Mouse (Mus musculus): Measurements from ENCODE around the gene B230118H07Rik. TPM values are rescaled to one million over a fixed set of nuclear protein-coding genes. Genes with fewer than 3 reads are reported as not detected.

B230118H07Rik gene
- total RNA-seq, 1 experiment: 20.2 TPM

DNA sequence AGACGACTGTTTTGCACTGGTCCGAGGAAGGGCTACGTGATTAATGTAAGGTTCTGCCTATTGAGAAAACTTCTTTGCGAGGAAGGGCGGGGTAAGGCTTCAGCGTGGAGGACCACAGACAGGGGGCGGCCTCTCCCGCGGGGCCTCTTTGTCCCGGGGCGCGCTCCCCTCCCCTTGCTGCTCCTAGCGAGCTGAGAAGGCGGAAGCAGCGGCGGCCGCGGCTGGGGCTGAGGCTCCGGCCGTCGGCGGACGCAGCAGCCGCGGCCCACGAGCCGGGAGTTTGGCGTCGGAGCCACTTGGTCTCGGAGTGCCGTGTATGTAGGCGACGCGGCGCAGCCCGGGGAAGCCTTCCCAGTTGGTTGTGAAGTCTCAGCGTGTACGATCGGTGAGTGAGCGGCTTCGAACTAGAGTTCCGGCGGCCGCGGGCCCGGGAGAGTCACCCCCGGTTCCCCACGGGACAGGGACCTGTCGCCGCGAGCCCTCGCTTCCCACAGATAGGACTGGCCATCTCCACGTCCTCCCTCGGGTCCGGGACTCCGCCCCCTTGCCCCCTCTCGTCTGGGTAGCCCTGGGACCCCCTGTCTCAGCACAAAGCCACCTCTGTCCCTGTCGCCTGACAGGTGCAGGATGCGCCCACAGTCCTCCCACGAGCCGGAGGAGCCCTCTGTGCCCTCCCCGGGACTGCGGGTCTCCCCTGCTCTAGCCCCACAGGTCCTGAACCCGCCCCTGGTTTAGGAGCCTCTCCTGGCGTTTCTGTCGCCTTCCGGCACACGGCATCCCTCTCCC, 29.1 kb upstream of the B230118H07Rik start, which contains the start of gene Traf6:
Gene Traf6 (plus strand): TSS at position 194 of the 786 bp plus-strand sequence.
- in situ Hi-C loops (cut with MboI; ENCODE audit: low sequenced_read_pairs in 2 of 2, unreplicated experiment in 2 of 2): no loop called here
- peak; percentile 60 for DNase-seq (ENCODE audit: low read depth, low spot score)

DNA sequence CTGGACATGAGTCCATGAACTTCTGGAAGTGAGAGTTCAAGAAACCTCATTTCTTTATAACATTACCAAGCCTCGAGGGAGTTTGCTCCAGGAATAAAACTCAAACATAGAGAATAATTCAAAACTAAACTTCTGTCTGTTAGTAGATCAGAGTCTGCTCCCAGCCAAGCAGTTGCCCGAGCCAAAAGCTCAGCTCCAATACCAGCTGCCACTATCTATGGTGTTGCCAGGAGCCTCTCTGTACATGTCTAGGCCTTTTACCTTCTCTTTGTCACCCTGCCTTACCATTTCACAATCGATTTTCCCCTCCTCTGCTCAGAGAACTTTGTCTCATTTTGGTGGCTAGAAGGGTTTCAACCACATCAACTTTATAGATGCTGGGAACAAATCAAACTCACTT, 24.2 kb upstream of the B230118H07Rik start:
- no peak for TF ChIP-seq ZNF384 (IDR thresholded peaks at IDR 0.05; ENCODE audit: low read depth, low read length)
- no peak for TF ChIP-seq HCFC1 (IDR thresholded peaks at IDR 0.05; ENCODE audit: borderline replicate concordance, insufficient read depth, low read length)
- TF ChIP-seq ZC3H11A (IDR thresholded peaks at IDR 0.05; ENCODE audit: borderline replicate concordance, low read depth, low read length): no peak
- TF ChIP-seq MAFK (IDR thresholded peaks at IDR 0.05; ENCODE audit: insufficient read depth, low read depth, low read length): no peak
- TF ChIP-seq CHD2 (IDR thresholded peaks at IDR 0.05; ENCODE audit: low read depth, low read length): no peak
- DNase-seq (ENCODE audit: low read depth, low spot score): no peak
- H3K4me3 ChIP-seq (ENCODE audit: insufficient read depth in 1 of 2, low read depth in 1 of 2, low read length in 2 of 2, poor library complexity in 1 of 2, severe bottlenecking in 1 of 2): no peak overlapping the region
- no peaks in the 10 kb centered on the region for H3K36me3 ChIP-seq (ENCODE audit: control insufficient read depth, insufficient read depth, low read length, poor library complexity, severe bottlenecking)
- no peak overlapping the region for H3K9ac ChIP-seq (ENCODE audit: insufficient read depth, low read depth, low read length, poor library complexity, severe bottlenecking)
- in situ Hi-C loops (cut with MboI; ENCODE audit: low sequenced_read_pairs in 2 of 2, unreplicated experiment in 2 of 2): no loop called here
- H3K4me1 ChIP-seq (ENCODE audit: control insufficient read depth in 2 of 2, insufficient read depth in 2 of 2, low read length in 2 of 2, poor library complexity in 1 of 2): no peaks in the 10 kb centered on the region; a peak in 1 of 4 replicates
- no peak overlapping the region for H3K27ac ChIP-seq (ENCODE audit: insufficient read depth, low read depth, low read length, poor library complexity, severe bottlenecking)
- H3K9me3 ChIP-seq (ENCODE audit: control insufficient read depth, insufficient read depth, low read depth, low read length): no peaks in the 10 kb centered on the region

More for the DNA sequence above, 29.1 kb upstream of the B230118H07Rik start, which contains the start of gene Traf6:
- peak within 1 kb of the TSS; percentile 93 to 95 for H3K4me3 ChIP-seq (ENCODE audit: insufficient read depth in 1 of 2, low read depth in 1 of 2, low read length in 2 of 2, poor library complexity in 1 of 2, severe bottlenecking in 1 of 2)
- H3K27ac ChIP-seq (ENCODE audit: insufficient read depth, low read depth, low read length, poor library complexity, severe bottlenecking): no peak within 1 kb of the TSS
- no peaks in the 10 kb centered on the region for H3K4me1 ChIP-seq (ENCODE audit: control insufficient read depth in 2 of 2, insufficient read depth in 2 of 2, low read length in 2 of 2, poor library complexity in 1 of 2)
- TF ChIP-seq CHD2 (IDR thresholded peaks at IDR 0.05; ENCODE audit: low read depth, low read length) (no peak), ZC3H11A (IDR thresholded peaks at IDR 0.05; ENCODE audit: borderline replicate concordance, low read depth, low read length) (no peak), ZNF384 (IDR thresholded peaks at IDR 0.05; ENCODE audit: low read depth, low read length) (no peak), HCFC1 (IDR thresholded peaks at IDR 0.05; ENCODE audit: borderline replicate concordance, insufficient read depth, low read length) (peak; percentile 56; the same call in 1 of the 2 replicates)
- H3K36me3 ChIP-seq (ENCODE audit: control insufficient read depth, insufficient read depth, low read length, poor library complexity, severe bottlenecking): no peaks in the 10 kb centered on the region
- no peaks in the 10 kb centered on the region for H3K9me3 ChIP-seq (ENCODE audit: control insufficient read depth, insufficient read depth, low read depth, low read length)
- H3K9ac ChIP-seq (ENCODE audit: insufficient read depth, low read depth, low read length, poor library complexity, severe bottlenecking): peak within 1 kb of the TSS; percentile 94

DNA sequence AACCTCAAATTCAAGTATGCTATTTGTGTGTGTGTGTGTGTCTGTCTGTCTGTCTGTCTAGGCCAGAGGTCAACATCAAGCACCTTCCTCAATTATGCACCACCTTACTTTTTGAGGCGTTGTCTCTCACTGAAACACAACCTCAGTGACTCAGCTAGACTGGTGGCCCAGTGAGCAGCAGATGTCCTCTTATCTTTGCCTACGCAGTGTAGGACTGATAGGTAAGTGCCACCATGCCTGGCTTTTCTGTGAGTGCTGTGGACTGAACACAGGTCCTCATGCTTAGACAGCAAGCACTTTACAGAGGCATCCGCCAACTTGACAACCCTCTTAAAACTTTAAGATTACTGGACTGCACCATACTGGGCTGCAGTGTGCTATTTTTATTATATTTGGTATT, 19.4 kb upstream of the B230118H07Rik start:
- no peak for DNase-seq (ENCODE audit: low read depth, low spot score)
- no peak overlapping the region for H3K4me3 ChIP-seq (ENCODE audit: insufficient read depth in 1 of 2, low read depth in 1 of 2, low read length in 2 of 2, poor library complexity in 1 of 2, severe bottlenecking in 1 of 2)
- H3K9me3 ChIP-seq (ENCODE audit: control insufficient read depth, insufficient read depth, low read depth, low read length): no peaks in the 10 kb centered on the region
- no peak overlapping the region for H3K27ac ChIP-seq (ENCODE audit: insufficient read depth, low read depth, low read length, poor library complexity, severe bottlenecking)
- TF ChIP-seq CHD2 (IDR thresholded peaks at IDR 0.05; ENCODE audit: low read depth, low read length) (no peak), HCFC1 (IDR thresholded peaks at IDR 0.05; ENCODE audit: borderline replicate concordance, insufficient read depth, low read length) (no peak), MAFK (IDR thresholded peaks at IDR 0.05; ENCODE audit: insufficient read depth, low read depth, low read length) (no peak), ZNF384 (IDR thresholded peaks at IDR 0.05; ENCODE audit: low read depth, low read length) (no peak), ZC3H11A (IDR thresholded peaks at IDR 0.05; ENCODE audit: borderline replicate concordance, low read depth, low read length) (no peak)
- no peak overlapping the region for H3K9ac ChIP-seq (ENCODE audit: insufficient read depth, low read depth, low read length, poor library complexity, severe bottlenecking)
- in situ Hi-C loops (cut with MboI; ENCODE audit: low sequenced_read_pairs in 2 of 2, unreplicated experiment in 2 of 2): no loop called here
- H3K36me3 ChIP-seq (ENCODE audit: control insufficient read depth, insufficient read depth, low read length, poor library complexity, severe bottlenecking): no peaks in the 10 kb centered on the region
- H3K4me1 ChIP-seq (ENCODE audit: control insufficient read depth in 2 of 2, insufficient read depth in 2 of 2, low read length in 2 of 2, poor library complexity in 1 of 2): peaks cover 2 to 9% of the 10 kb centered on the region in 2 experiments; a peak in 2 of 4 replicates

DNA sequence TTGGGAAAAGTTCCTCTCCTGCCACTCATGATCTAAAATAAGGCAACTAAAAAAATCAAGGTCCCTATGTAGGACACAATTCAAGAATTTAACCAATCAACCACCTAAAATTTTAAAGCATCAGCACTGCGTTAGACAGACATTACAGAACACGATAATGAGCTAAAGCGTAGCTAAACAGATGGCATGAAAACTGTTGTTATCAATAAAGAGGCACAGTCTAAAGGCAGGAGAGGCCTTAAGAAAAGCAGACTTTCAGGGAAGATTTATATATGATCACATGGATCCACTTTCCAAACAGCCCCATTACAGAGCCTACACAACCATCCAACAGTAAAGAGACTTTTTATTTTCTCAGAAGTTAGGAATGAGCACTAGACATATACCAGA, 16.4 kb upstream of the B230118H07Rik start:
- H3K27ac ChIP-seq (ENCODE audit: insufficient read depth, low read depth, low read length, poor library complexity, severe bottlenecking): no peak overlapping the region
- H3K4me3 ChIP-seq (ENCODE audit: insufficient read depth in 1 of 2, low read depth in 1 of 2, low read length in 2 of 2, poor library complexity in 1 of 2, severe bottlenecking in 1 of 2): no peak overlapping the region
- H3K36me3 ChIP-seq (ENCODE audit: control insufficient read depth, insufficient read depth, low read length, poor library complexity, severe bottlenecking): no peaks in the 10 kb centered on the region
- no peaks in the 10 kb centered on the region for H3K9me3 ChIP-seq (ENCODE audit: control insufficient read depth, insufficient read depth, low read depth, low read length)
- no peak for DNase-seq (ENCODE audit: low read depth, low spot score)
- H3K4me1 ChIP-seq (ENCODE audit: control insufficient read depth in 2 of 2, insufficient read depth in 2 of 2, low read length in 2 of 2, poor library complexity in 1 of 2): peaks cover 2 to 9% of the 10 kb centered on the region in 2 experiments; a peak in 2 of 4 replicates
- in situ Hi-C loops (cut with MboI; ENCODE audit: low sequenced_read_pairs in 2 of 2, unreplicated experiment in 2 of 2): no loop called here
- no peak overlapping the region for H3K9ac ChIP-seq (ENCODE audit: insufficient read depth, low read depth, low read length, poor library complexity, severe bottlenecking)
- no peak for TF ChIP-seq MAFK (IDR thresholded peaks at IDR 0.05; ENCODE audit: insufficient read depth, low read depth, low read length)
- TF ChIP-seq ZC3H11A (IDR thresholded peaks at IDR 0.05; ENCODE audit: borderline replicate concordance, low read depth, low read length): no peak
- TF ChIP-seq HCFC1 (IDR thresholded peaks at IDR 0.05; ENCODE audit: borderline replicate concordance, insufficient read depth, low read length): no peak
- no peak for TF ChIP-seq CHD2 (IDR thresholded peaks at IDR 0.05; ENCODE audit: low read depth, low read length)
- TF ChIP-seq ZNF384 (IDR thresholded peaks at IDR 0.05; ENCODE audit: low read depth, low read length): no peak
